Comparison of ENCODE assay signal across 14 mouse cellular contexts in the genomic region with DNA sequence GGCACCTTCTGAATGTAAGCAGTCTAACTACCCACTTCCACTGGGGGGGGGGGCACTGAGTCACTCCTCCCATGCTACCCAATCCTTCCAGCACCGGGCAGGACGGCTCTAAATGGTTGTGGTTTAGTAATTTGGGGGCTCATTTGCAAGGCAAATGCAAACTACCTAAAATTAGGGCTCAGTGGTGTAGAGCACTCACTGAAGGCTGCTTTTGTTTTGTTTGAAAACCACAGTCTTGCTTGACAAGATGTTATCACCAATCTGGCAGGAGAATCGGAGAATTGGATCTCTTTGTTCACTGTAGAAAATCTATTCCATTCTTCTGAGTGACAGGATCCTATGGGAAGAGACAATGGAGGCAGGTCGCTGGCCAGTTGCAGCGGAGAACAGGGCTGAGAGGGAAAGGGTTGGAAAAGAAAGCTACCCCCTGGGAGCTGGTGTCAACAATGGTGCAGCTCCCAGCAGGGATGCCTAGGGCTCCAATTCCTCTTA.
DNase-seq lines count a peak whose midpoint lies in the region; ATAC-seq and TF ChIP-seq lines count a peak whose summit lies in the region.
"Had no signal": no experiment of that assay in that cellular context is flagged by ENCODE, and none has a peak within 500 bp of the region (broad histone marks: within the 10 kb centered on the region; RNA-seq: fewer than 3 reads in every experiment).

No protein-coding gene starts in this region.

- no peak overlapping the region for H3K4me2 ChIP-seq in forebrain, postnatal 0 days (ENCODE audit: low read depth)
- 0 out of 2 replicates have a peak overlapping the region, but pooled peaks have one; percentile 3 for H3K4me2 ChIP-seq in midbrain, embryonic 14.5 days (ENCODE audit: low read length)
- H3K4me2 ChIP-seq: stomach, embryonic 15.5 days had no signal

- no peak overlapping the region for H3K4me3 ChIP-seq in forebrain, postnatal 0 days (ENCODE audit: low read depth, low read length)
- H3K4me3 ChIP-seq in midbrain, embryonic 14.5 days (replicated peaks; ENCODE audit: low read depth, low read length) = no peak overlapping the region
- H3K4me3 ChIP-seq in heart, embryonic 10.5 days = no peak overlapping the region
- H3K4me3 ChIP-seq: megakaryocyte, embryonic 14.5 days; stomach, embryonic 15.5 days had no signal

- H3K9ac ChIP-seq in forebrain, postnatal 0 days = no peak overlapping the region
- no peak overlapping the region for H3K9ac ChIP-seq in midbrain, embryonic 14.5 days (replicated peaks; ENCODE audit: low read length)
- H3K9ac ChIP-seq: stomach, embryonic 15.5 days had no signal

- H3K27me3 ChIP-seq in forebrain, postnatal 0 days (ENCODE audit: insufficient read depth, low read length) = no peaks in the 10 kb centered on the region
- no peaks in the 10 kb centered on the region for H3K27me3 ChIP-seq in midbrain, embryonic 14.5 days (ENCODE audit: control insufficient read depth, insufficient read depth, low read length)
- no peaks in the 10 kb centered on the region for H3K27me3 ChIP-seq in heart, embryonic 10.5 days (ENCODE audit: insufficient read depth, poor library complexity, severe bottlenecking)
- H3K27me3 ChIP-seq: stomach, embryonic 15.5 days had no signal

- WGBS in forebrain, postnatal 0 days = 8% methylated on average over 5 of the region's 5 CpGs
- under 1% methylated on average over 5 of the region's 5 CpGs for WGBS in midbrain, embryonic 14.5 days
- 23% methylated on average over 5 of the region's 5 CpGs for WGBS in heart, embryonic 10.5 days

- H3K9me3 ChIP-seq in forebrain, postnatal 0 days (ENCODE audit: low read length) = no peaks in the 10 kb centered on the region
- H3K9me3 ChIP-seq in midbrain, embryonic 14.5 days (ENCODE audit: control insufficient read depth, low read length) = no peaks in the 10 kb centered on the region
- no peaks in the 10 kb centered on the region for H3K9me3 ChIP-seq in heart, embryonic 10.5 days
- H3K9me3 ChIP-seq: stomach, embryonic 15.5 days had no signal

- peaks cover 14% of the 10 kb centered on the region for H3K4me1 ChIP-seq in forebrain, postnatal 0 days (ENCODE audit: insufficient read depth)
- H3K4me1 ChIP-seq in midbrain, embryonic 14.5 days (ENCODE audit: control insufficient read depth, insufficient read depth, low read length) = peaks cover 30% of the 10 kb centered on the region
- peaks cover 11% of the 10 kb centered on the region for H3K4me1 ChIP-seq in heart, embryonic 10.5 days

- H3K27ac ChIP-seq in forebrain, postnatal 0 days (ENCODE audit: low read depth, low read length) = peak overlapping the region; percentile 46
- H3K27ac ChIP-seq in midbrain, embryonic 14.5 days (replicated peaks; ENCODE audit: low read depth, low read length) = no peak overlapping the region
- H3K27ac ChIP-seq in heart, embryonic 10.5 days = no peak overlapping the region
- H3K27ac ChIP-seq: stomach, embryonic 15.5 days had no signal

- no peak for TF ChIP-seq CTCF in forebrain, postnatal 0 days (IDR thresholded peaks at IDR 0.05; ENCODE audit: low read depth)

- H3K36me3 ChIP-seq in forebrain, postnatal 0 days (ENCODE audit: insufficient read depth) = no peaks in the 10 kb centered on the region
- no peaks in the 10 kb centered on the region for H3K36me3 ChIP-seq in midbrain, embryonic 14.5 days (ENCODE audit: control insufficient read depth, insufficient read depth, low read length)
- 0 out of 2 replicates have a peak, but pooled peaks cover 2% of the 10 kb centered on the region for H3K36me3 ChIP-seq in heart, embryonic 10.5 days
- H3K36me3 ChIP-seq: stomach, embryonic 15.5 days had no signal

- no peak for DNase-seq in frontal cortex, postnatal 36 days (ENCODE audit: low spot score in 2 of 2)
- peak; percentile 58 for DNase-seq in forebrain, postnatal 0 days
- no peak for DNase-seq in midbrain, embryonic 14.5 days
- DNase-seq in heart, embryonic 10.5 days (ENCODE audit: low spot score) = no peak
- no peak for DNase-seq in layer of hippocampus, postnatal 25 days (ENCODE audit: extremely low spot score in 1 of 2, low spot score in 1 of 2)
- DNase-seq in spleen, postnatal 4 days (ENCODE audit: low spot score in 2 of 2) = no peak
- DNase-seq: adrenal gland, adult 8-10 months; cerebellum, adult 9-11 months; heart, postnatal 10 days; kidney, postnatal 25 days had no signal

- peak; percentile 70 for ATAC-seq in frontal cortex, adult (ENCODE audit: low TSS enrichment)
- ATAC-seq in common myeloid progenitor, adult 5-6 weeks (replicated peaks; ENCODE audit: low read depth, poor library complexity, severe bottlenecking) = peak; percentile 28
- peak; percentile 82 for ATAC-seq in forebrain, postnatal 0 days
- ATAC-seq in midbrain, embryonic 14.5 days (ENCODE audit: low FRiP score, low TSS enrichment) = no peak; the same call in 1 of the 2 replicates
